Mouse (Mus musculus) kidney, adult 2 months (tissue): ENCODE measurements around the gene Syt12.

ENCODE experiments used
- CTCF ChIP-seq: fragments of 200-500 bp; conservative IDR thresholded peaks from 2 replicates; pipeline ENCODE4 v1.5.1; 2011; ENCODE audit warnings: low read depth, mild to moderate bottlenecking, control low read depth, low read length, moderate library complexity, mixed read lengths; ENCODE audit not compliant: insufficient read depth, insufficient read length
- POLR2A ChIP-seq: fragments of 200-500 bp; IDR thresholded peaks from one replicate; pipeline ENCODE4 v1.6.1; 2011; ENCODE audit warnings: low read depth, low read length, control low read depth

DNA sequence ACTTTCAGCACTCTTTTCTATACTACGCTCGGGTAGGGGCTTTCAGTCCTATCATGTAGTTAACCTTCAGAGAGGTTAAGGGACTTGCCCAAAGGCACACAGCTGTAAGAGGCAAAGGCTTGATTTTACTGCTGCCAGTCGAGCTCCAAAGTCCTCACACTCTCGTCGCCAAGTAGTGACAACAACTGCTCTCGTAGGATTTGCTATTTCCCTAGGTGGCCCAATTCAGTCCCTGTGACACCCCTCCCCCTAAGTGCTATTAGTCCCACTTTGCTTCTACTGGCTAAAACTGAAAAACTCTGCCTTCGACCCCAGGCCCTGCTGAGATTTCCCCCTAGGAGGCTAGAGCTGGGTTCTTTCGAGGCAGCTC, 38.5 kb downstream of the Syt12 start:
- TF ChIP-seq POLR2A (no peak), CTCF (no peak)
